Mouse (Mus musculus): ENCODE measurements around the gene Skap2.

DNA sequence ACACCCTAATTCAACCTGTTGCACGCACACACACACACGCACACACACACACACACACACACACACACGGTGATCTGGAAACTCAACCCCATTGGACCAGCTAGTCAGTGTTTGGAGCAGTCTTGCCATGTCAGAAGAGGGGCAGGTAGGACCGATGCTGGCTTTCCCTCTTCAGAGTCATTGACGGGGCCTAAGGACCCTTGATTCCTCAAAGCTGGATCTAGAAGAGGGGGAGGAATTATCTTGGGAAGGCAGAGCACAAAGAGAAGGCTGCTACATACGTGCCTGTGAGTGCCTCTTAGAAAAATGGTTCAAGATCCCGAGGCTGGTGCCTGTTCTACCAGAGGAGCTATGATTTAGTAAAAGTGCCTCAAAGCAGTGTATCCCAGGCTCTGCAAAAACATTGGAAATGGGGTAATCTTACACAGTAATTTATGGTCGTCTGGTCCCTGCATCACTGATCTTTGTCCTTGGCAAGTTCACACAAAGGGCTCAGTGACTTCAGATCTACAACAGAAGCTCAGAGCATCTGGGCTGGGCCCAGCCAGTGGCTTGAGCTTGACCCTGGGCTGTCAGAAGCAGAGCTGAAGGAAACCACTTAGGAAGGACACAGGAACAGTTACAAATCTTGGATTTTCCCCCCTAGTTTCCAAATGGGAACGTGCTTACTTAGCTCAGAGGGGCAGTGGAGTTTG is 188.1 kb downstream of the Skap2 start:
- TF ChIP-seq CTCF (conservative IDR thresholded peaks at IDR 0.05; ENCODE audit: insufficient read depth, insufficient read length, low read depth, low read length) (no peak), POLR2A (IDR thresholded peaks at IDR 0.05; ENCODE audit: low read depth, low read length) (no peak)
